Mouse (Mus musculus): ENCODE results near the gene Scly.

DNA sequence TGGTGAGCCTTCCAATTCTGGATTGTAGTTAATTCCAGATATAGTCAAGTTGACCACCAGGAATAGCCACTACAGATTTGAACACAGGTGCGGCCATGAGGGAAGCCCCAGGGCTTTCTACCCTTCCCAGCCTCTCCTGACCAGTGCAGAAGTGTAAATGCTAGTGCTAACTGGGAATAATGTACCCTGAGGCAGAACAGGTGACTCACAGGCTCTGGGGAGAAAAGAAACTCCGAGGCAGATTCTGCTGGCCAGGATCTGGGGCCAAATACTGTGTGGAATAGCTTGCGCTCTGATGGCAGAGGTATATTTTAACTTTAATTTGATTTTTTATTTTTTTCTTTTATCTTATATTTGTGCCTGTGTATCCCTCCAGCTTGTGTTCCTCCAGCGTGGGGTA lies 6.5 kb downstream of the Scly start:
- no peak for TF ChIP-seq TCF12 (IDR thresholded peaks at IDR 0.05; ENCODE audit: low read depth, low read length)
- no peak for TF ChIP-seq CTCF (IDR thresholded peaks at IDR 0.05 in 2 of 3, conservative IDR thresholded peaks at IDR 0.05 in 1 of 3; ENCODE audit: control insufficient read depth in 1 of 3, insufficient read depth in 1 of 3, low read depth in 2 of 3, low read length in 3 of 3, poor library complexity in 1 of 3, severe bottlenecking in 1 of 3)
- no peak for TF ChIP-seq GABPA (IDR thresholded peaks at IDR 0.05; ENCODE audit: low read depth, low read length)
- TF ChIP-seq SIN3A (IDR thresholded peaks at IDR 0.05; ENCODE audit: low read length) = no peak

Measured in MEL (cell line).